Mouse (Mus musculus): ENCODE data around the gene Gjb5. TPM values are rescaled to one million over a fixed set of nuclear protein-coding genes. Genes with fewer than 3 reads are reported as not detected.

The Gjb5 gene
- under 1 TPM; 0.16 to 0.59 (median 0.30) TPM for total RNA-seq (2022)

DNA sequence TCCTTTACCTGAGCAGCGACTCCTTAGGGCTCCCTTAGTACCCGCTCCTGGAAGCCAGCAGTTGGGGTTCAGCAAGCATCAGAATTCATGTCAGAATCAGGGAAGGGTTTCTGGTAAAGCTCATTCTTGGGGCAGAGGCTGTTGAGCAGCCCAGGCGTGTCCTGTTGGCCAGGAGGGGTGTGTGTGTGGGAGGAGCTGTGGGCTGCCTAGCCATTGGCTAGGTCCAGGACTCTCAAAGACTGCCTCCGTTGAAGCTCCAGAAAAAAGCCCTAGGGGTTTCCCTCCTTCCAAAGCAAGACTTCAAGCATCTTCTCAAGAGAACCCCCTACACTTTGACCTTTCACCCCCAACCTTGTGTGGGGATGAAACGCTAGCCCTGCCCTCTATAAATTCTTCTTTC is at the start of gene Gjb5:
Gene Gjb5 (minus strand): TSS at position 164 of the 400 bp plus-strand sequence.
- no peak for DNase-seq (ENCODE audit: low spot score)

DNA sequence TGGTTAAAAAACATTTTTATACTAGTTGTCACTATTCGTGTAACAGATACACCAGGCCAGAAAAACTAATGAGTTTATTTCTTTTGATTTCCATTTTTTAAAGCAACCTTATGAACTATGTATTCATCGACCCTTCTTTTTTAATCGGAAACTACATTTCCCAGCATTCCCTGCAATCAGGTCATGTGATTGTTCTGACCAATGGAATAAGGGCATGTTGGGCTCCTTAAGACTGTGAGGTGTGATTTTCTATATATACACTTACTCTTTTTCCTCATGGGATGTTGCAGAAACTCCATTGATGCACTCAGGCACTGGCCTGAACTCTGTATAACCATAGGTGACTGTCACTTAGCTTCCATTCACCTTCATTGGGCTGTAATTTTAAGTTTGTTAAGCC is 44.6 kb upstream of the Gjb5 start:
- DNase-seq (ENCODE audit: low spot score) = no peak

DNA sequence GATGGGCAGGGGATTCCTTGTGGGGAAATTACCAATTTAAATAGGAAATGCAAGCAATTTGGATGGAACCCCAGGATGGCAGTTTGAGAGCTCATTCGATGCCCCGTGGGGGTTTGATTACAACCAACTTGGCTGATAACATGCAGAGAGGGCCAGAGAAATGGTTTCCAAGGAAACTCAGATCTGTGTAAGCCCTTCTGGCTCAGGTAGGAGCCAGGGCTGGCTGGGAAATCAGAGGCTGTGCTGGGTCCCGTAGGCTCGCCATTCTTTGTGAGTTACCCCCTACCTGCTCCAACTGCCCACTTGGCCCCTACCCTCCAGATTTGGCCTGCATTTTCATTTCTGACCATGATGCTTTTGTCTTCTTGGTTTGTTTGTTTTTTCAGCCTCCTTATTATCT is 44.2 kb upstream of the Gjb5 start:
- no peak for DNase-seq (ENCODE audit: low spot score)

DNA sequence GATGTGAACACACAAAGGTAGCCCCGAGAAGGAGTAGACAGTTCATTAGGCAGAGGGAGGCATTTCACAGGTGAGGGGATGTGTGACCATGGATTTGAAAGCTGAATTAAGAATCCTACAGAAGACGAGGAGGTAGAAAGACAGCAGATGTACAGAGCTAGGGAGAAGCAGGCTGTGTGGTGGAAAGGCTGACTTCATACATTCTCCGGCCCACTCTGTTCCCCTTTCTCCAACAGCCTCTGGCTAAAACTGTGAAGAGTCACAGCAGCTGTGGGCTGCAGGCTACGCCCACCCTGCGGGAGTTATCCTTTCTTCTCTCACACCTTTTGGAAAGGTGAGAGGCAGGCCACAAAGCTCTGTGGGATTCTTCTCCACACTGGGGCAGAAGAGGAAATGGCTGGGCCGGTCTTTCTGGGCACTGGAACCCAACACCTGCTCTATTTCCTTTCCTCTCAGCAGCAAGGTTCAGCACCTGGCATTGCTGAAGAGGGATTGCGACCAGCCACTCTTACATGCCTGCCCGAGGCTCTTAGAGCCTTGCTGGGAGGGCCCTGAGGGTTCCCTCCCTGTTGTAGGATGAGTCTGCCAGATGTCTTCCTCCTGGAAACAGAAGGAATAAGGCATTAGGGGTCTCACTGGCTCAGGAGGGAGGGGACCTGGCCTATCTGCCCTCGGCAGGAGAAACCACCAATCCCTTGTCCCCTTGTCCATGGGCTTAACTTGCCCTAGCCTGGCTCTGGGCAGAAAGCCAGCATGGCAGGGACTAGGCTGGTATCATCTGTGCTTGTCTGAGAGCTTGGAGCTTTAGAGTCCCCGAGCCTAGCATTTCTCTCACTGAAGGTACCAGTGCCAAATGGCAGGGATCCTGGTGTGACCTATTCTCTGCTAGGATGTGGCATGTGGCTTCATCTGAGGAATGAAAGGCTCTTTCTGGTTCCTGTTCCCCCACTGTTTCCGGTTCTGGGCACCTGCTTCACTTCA is 42.5 kb upstream of the Gjb5 start:
- no peak for DNase-seq (ENCODE audit: low spot score)

DNA sequence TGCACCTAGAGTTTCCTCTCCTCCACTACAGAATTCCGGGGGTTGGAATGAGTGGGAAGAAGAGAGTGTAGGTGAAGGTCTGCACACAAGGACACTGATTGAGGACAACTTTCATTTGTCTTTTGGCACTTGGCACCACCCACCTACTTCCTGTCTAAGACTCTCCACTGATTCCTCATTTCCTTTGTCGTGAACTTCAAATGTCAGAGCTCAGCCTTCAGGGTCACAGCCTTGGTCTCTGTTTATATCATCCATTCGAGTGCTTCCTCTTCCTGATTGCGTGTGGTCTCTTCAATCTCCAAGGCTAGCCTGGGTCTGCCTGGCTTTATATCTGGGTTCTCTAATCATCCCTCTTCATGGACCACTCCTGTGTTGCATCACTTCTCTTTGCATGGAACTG is 37.6 kb upstream of the Gjb5 start:
- DNase-seq (ENCODE audit: low spot score) = no peak

DNA sequence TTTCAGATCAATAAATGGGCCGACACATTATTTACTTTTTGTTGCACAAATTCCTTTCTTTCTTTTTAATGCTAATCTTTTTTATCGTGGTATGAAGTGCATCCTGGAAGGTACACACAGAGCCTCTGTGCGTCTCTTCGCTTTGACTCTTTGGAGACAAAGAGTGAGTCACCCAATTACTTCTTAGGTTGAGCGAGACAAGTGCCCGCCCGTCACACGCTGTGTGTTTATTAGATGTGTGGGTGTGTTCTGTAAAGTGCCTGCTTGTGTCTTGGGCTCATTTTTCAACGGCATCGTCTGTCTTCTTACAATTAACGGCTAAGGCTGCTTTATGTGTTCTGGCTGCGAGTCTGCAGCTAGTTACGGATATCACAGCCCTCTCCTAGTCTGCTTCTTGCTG is 31.7 kb upstream of the Gjb5 start:
- DNase-seq (ENCODE audit: low spot score) = no peak

DNA sequence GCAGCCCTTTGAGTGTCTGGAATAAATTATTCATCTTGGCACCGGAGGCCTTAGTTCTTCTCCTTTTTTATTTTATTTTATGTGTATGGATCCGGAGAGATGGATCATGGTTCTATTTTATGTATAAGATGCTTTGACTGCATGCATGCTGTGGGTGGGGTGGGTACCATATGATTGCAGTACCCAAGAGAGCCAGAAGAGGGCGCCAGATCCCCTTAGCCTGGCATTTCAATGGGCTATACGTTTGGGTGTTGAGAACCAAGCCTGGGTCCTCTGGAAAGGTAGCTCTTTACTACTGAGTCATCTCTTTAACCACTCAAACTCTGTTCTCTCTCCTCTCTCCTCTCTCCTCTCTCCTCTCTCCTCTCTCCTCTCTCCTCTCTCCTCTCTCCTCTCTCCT is 19.4 kb upstream of the Gjb5 start:
- DNase-seq (ENCODE audit: low spot score) = no peak

DNA sequence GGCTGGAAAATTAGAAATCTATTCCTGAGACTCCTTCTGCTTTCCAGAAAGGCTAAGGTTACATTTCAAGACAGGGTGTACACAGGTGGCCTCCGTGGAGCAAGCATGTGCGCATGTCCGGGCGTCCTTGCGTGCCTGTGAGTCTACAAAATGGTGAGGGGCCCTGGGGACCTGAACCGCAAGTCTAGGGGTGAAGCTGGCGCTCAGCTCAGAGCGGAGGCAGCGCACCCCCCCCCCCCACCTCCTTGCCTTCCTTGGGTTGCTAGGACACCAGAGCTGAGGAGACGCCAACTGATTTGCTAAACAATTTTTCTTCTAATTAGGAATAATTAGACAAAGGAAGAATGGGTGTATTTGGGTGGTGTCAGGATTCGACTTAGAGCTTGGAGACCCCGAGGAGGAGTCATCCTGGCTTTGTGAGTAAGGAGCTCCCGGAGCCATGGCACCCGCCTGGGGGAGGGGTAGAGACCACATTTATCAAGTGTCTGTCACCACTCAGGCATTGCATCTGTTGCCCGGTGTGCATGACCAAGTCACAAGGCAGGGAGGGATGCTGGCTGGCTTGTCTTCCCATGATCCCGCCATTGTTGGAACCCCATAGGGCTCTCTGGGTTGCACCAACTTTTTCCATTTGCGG is 17.7 kb upstream of the Gjb5 start:
- DNase-seq (ENCODE audit: low spot score) = no peak

DNA sequence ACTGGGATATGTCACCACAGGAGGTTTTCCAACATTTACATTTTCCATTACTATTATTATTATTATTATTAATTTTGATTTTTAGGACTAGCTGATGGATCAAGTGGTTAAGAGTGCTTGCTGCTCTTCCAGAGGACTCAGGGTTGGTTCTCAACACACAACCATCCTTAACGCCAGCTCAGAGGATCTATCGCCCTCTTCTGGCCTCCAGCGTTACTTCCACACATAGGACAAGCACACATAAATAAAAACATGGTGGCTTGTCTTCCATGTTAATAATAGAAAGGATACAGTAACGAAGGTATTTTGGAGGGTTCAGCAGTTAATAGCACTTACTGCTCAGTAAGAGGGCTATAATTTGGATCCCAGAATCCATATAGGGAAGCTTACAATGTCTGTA is 16.7 kb upstream of the Gjb5 start:
- no peak for DNase-seq (ENCODE audit: low spot score)

DNA sequence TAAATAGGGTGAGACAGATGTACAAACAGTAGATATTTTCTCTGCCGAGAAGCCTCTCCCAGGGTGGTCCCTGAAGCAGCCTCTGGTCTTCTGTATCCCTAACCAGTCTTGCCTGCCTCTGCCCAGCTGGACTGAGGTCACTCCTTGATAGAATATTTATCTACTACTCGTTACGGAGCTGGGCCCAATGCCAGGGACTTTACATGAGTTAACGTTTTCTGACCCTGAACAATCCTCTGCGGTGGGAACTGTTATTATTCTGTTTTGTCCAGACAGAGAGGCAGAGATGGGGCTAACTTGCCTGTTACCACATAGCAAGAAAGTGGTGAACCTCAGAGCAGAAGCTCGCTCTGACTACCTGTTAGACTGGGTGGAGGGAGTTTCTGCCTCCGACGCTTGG is 15.5 kb upstream of the Gjb5 start:
- no peak for DNase-seq (ENCODE audit: low spot score)

DNA sequence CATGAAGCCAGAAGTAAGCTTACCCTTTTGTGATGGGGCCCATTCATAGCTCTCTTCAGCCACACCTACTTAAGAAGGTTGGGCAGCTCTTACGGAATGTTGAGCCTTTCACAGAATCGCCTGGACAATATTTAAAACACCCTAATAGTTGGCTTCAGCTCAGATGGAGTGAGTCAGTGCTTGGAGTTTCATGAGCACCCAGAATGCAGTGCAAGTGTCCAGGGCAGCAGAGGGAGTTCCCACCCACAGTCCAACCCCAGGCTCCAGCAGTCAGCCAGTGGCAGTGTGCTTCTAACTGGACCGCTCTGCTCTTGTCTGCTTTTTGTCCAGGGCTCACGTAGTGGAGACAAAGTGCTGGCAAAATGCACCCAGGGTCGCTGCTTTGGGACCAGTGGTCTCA is 13.6 kb upstream of the Gjb5 start:
- peak; percentile 21 for DNase-seq (ENCODE audit: low spot score)

DNA sequence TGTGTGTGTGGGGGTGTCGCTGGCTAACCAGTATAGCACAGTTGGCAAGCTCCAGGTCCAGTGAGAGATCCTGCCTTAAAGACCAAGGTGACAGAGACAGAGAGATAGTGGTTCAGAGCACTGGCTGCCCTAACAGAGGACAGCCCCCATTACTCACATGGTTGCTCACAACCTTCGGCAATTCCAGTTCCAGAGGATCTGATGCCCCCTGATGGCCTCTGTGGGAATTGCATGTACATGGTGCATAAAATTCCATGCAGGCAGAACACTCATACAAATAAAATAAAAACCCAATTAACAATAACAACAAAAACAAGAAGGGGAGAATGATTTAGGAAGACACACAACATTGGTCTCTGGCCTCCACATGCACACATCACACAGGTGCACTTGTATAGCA is 12.5 kb upstream of the Gjb5 start:
- no peak for DNase-seq (ENCODE audit: low spot score)

DNA sequence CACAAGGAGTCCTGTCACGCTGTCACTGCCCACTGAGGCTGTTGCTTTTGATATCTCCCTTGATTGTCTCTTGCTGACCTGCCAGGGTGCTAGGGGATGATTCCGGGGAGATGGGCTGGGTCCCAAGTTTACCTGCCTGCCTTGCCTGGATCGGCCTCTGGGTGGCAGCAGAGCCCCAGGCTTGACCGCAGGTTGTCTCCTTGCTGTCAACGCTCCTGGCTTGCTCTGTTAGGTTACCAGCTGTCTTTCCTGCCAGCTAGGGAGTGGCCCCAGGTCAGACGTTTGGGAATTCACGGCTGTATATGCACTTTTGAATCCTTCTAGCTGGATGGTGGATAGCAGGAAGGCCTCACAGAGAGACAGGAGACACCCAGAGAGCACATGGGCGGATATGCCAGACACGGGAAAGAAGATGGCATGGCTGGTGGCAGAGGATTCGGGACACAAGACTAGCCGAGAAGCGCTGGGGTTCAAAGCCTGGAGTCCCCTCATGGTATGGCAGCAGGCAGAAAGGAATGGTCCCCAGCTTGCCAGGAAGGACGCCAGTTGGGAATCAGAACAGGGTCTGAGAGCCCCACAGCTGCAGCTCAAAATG is 10.5 kb upstream of the Gjb5 start:
- peak; percentile 42 for DNase-seq (ENCODE audit: low spot score)

DNA sequence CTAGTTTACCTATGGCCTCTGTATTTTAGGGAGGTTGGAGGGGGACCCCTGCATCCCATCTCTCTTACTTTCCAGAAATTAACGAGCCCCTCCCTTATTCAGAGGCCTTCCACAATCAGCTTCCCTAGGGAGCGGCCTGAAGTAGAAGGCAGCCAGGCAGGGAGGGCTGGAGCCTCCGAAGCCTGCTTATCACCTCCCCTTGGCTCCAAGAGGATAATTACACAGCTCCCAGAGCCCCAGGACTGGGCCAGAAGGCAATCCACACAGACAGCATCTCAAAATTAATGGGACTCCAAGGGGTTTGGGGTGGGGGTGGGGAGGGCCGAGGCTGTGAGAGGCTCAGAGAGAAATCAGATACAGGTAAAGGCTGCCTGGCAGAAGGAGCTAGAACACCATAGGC is 7.9 kb upstream of the Gjb5 start:
- no peak for DNase-seq (ENCODE audit: low spot score)

DNA sequence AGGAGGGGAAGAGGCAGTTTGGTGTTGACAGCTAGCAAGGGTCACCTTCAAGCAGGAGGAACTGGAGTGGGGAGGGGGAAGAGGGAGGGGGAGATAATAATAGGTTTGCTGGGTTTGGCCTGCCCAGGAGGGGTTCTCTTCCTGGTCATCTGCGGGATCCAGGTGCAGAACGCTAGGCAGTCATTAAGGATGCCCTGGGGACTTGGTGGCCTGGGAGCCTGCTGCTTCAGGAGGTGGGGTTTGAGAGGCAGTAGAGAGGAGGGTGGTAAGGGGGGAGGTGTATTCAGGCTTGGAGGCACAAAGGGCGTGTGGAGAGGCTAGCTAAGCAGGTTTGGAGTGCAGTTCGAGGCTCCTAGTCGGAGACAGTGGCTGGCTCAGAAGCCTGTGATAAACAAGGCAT is 7.5 kb upstream of the Gjb5 start:
- no peak for DNase-seq (ENCODE audit: low spot score)

DNA sequence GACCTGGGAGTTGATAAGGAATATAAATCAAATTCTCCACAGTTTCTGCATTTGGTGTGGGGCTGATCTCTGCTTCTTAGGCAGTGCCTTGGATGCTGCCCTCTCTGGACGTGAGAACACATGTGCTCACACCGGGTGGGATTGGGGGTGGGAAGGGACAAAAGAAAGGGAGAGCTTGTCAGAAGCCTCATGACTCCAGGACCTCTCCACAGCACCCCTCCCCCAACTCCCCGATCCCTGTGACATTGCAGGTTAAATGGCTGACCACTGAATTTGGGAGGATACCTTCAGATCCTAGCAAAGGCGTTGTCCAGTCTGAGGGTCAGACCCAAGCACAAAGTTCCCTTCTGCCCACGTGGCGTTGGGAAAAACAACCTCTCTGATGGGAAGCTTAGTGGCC is 6.5 kb upstream of the Gjb5 start:
- DNase-seq (ENCODE audit: low spot score) = no peak

DNA sequence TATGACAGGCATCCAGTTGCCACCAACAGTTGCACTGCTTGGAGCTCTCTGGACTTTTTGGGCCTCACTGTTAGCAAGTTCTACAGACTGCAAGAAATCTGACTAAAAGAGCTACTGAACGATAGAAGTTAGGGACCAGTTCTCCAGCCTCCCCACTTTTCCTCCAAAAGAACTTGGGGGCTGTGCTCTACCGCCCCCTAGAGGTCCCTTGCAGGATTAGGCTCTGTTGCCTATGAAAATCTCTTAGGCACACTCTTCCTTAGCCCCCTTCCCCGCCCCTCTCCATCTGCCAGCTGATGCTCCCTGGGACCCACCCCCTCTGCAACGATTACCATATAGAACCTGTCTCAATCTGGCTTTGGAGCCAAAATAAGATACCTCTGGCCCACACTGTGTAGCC is 5.3 kb upstream of the Gjb5 start:
- no peak for DNase-seq (ENCODE audit: low spot score)

DNA sequence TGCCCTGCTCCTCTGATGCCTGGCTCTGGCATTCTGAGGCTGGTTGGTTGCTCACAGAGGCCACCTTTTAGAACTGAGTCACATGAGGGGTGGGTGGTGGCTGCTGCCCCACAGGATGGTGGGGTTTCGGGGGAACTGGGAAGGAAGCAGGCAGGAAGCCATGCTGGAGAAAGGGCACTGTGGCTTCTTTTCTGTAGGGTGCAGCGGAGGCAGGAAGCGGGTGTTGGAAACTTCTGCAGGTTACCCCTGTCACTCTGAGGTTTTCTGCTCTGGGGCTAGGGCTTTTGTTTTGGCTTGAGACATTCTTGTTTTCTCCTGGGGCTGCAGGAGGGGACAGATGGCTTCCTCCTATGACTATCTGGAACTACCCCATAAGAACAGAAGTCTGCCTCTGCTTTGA is 4.5 kb upstream of the Gjb5 start:
- DNase-seq (ENCODE audit: low spot score) = no peak

DNA sequence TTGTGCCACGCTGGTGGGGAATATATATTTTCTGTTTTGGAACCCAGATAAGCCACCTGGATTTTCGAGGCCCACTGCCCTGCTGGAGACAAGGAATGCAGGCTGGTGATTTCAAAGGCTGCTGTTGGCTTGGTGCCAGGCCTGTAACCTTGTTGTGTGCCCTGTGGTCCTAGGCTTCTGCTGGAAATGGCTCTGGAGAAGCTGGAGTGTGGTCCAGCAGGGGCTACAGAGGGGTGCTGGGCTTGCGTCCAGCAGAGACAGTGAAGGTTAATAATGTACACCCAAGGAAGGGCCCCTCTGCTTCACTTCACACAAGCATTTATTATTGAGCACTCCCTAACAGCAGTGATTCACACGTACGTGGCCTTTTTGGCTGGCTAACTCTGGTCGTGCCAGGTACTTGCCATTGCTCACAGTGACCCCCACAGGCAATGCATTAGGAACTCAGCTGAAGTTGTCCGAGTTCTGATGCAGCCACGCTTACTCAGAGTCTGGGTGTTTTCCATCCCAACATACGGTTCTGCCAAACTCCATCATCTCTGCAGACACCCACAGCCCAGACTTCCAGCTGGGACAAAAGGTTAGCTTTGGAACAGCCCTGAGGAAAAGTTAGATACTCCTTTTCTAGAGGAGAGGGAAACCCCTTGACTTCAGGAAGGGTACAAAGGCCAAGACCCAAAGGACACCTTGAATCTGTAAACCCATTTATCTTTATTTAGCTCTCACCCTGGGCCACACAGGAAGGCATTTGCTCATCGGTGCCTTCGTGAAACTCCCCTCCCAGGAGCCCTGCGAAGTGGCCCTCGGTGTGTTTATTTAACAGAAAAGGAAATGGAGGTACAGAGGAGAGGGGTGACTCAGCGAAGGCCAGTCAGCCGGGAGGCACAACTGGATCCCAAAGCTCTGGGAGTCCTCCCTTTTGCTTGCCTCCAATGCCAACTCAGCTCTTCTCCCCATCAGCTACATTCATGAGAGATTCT is 3.2 kb downstream of the Gjb5 start:
- no peak for DNase-seq (ENCODE audit: low spot score)

DNA sequence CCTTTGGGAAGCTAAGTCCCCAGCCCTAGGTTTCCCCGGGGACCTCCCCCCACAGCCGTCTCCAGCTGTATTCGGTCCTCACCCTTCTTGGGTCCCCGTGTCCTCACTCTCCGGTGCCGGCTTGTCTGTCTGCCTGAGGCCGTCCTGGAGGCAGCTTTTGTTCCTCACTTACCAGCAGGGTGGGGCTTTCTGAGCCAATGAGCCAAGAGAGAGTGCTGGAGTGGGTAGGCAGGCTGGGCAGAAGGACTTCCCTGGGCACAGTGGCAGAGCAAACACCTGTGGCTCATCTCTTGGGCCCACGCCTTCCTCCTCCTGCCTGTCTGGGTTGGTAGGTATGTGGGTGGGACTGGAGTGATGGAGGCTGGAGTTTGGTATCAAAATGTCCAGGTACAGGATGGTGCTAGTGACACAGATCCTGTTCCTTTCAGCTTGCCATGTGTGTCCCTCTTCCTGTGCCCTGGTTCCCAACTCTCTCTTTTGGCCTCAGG is 4.0 kb downstream of the Gjb5 start, which contains the start of gene Gjb4:
Gene Gjb4 (minus strand): TSS at position 131 of the 488 bp plus-strand sequence.
- DNase-seq (ENCODE audit: low spot score) = no peak

DNA sequence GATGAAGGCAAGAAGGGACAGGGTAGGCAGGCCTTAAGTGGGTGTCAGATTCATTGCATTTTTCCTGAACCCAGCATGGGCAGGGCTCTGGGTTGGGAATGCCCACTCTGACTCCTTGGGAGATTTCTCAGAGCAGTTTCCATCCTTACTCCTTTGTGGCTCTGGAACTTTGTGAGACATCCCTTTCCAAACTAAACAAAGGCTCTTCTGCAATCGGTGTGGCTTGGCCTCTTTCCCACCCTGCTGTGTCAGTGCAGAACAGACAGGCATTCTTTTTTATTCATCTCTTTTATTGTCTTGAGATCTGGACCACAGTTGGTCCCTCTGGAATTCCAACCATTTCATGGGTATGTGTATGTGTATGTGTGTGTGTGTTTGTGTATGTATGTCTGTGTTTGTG is 5.4 kb downstream of the Gjb5 start:
- DNase-seq (ENCODE audit: low spot score) = no peak
